Mouse (Mus musculus): ENCODE results near the gene Afm.

The Afm gene

GRCm38 (mm10) chr5:90556052-90556451 lies 37.3 kb downstream of the Afm start:
- no peak for DNase-seq (ENCODE audit: low spot score)

DNA sequence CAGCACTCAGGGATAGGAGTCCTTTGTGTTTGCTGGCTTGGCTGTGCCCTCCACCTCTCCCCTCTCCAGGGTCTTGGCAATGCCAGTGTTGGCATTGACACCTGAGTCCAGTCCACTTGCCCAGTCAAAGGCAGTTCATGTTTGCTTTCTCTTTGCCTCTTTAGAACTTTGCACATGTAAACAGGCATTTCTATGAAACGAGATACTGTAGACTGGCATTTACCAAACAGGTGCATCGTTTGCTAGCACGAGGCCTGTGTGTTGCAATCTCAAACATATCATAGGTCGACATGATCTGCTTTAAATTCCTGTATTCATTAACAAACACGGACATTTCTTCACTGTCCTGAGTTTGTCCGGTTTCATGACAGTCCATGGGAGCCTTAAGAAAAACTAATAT lies 42.0 kb downstream of the Afm start, which contains the start of gene 5830473C10Rik:
TSS of gene 5830473C10Rik (plus strand) at position 365 of the 400 bp plus-strand sequence.
- DNase-seq (ENCODE audit: low spot score), result no peak

GRCm38 (mm10) chr5:90561721-90562275 lies 43.1 kb downstream of the Afm start:
- no peak for DNase-seq (ENCODE audit: low spot score)

GRCm38 (mm10) chr5:90562880-90563279 lies 44.1 kb downstream of the Afm start:
- DNase-seq (ENCODE audit: low spot score), result no peak

- no peak for DNase-seq (ENCODE audit: low spot score)
Observed at GRCm38 (mm10) chr5:90564161-90564560, 45.4 kb downstream of the Afm start.

- no peak for DNase-seq (ENCODE audit: low spot score)
Observed at GRCm38 (mm10) chr5:90565205-90565604, 46.5 kb downstream of the Afm start.

DNA sequence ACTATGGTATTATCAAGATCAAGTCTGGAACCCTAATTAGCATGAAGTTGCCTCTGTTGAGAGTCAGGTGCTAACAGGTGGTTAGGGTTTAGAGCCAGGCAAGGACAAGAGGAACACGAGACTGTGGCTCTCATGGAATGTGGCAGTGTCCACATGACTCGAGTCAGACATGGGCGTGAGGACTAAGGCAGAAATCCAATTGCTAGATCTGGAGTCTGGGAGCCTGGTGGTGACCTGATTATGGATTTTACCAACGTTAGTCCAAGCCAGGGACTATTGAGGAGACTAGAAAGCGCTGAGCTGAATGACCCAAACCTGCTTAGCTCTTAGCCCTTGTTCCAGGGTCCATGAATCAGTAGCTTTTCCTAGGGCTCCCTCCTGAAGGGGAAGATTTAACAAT lies 49.1 kb downstream of the Afm start:
- DNase-seq (ENCODE audit: low spot score), result no peak

DNA sequence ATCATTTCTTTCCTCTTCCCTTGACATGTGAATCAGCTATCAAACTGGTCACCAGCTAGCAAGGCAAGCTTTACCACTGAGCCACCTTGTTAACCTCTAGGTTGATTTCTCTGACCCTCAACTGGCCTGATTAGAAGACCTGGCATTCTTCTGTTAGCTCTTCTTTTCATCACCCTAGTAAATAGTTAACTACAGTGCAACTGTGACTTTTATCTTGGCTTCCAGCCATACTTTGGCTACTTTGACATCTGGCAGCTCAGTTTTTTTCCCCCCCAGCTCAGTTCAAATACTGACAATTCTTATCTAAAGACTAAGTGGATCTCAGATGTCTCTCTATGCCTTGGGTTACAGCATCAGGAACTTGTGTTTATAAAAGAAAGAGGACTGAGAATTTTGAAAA lies 49.6 kb downstream of the Afm start:
- DNase-seq (ENCODE audit: low spot score), result no peak

DNA sequence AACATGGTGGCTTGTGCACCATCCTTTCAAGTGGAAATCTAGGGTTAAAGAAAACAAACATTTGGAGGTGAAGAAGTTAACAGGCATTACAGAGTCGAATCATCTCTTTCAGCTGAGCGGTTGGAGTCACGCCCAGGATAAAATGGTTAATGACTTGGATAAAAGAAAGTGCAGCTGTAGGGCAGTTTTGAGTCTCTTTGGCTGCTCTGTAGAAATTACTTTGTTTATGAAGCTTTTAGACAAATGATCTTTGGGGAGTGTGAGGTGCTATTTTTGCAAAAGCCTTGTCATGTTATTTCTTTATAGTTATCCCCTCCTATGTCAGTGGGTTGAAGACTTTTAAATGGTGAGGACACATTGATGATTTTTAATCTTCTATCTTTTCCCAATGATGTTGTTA lies 52.5 kb downstream of the Afm start:
- DNase-seq (ENCODE audit: low spot score), result no peak

- DNase-seq (ENCODE audit: low spot score), result no peak
Observed at GRCm38 (mm10) chr5:90577751-90578150, 59.0 kb downstream of the Afm start.

DNA sequence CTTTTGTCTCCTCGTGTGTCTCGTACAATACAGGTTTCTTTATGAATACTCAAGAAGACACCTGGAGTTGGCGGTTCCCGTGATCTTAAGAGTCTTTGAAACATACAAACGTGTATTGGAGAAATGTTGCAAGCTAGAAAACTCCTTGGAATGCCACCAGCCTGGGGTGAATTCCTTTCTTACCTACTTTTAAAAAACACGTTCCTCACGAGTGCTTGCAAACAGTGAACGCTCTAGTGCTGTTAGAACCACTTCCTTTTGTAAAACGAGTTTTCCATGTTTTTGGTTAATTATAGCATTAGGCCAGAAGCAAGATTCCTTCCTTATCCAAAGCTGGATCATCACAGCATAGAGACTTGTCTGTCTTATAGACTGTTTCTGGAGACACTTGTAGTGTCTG lies 60.8 kb downstream of the Afm start:
- no peak for DNase-seq (ENCODE audit: low spot score)

DNA sequence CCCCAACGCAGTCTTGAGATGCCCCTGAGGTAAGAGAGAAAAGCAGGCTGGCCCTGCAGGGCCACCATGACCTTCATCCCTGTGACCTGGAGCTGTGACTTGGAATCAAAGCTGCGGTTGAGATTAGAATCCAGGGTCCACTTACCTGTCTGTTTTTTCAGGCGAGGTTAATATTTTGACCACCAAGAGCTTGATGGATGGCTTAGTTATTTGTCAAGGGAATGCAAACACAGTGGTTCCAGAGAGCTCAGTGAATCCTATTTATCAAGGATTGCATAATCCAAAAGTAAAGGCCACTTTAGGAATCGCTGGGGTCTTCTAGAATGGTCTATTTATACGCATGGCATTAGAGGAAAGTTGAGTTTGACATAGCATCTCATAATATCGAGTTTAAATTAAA lies 63.4 kb downstream of the Afm start:
- DNase-seq (ENCODE audit: low spot score), result no peak

- DNase-seq (ENCODE audit: low spot score), result no peak
Observed at GRCm38 (mm10) chr5:90584799-90585198, 66.1 kb downstream of the Afm start.

DNA sequence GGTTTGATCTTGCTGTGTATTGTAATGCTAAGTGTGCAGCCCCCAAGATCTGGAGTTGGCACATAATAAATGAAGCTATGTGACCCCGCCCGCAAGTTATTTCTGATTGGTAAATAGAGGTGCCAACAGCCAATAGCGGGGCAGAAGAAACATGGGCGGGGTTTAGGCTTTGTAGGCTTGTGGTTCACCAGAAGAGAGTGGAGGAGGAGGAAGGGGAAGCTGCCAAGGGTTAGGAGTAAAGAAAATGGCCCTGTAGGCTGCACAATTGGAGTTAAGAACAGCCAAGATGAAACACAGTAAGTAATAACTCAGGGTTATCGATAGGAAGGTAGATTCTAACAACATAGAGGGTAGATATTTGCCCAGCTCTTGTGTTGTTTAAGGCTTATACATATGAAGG lies 67.8 kb downstream of the Afm start:
- no peak for DNase-seq (ENCODE audit: low spot score)

DNA sequence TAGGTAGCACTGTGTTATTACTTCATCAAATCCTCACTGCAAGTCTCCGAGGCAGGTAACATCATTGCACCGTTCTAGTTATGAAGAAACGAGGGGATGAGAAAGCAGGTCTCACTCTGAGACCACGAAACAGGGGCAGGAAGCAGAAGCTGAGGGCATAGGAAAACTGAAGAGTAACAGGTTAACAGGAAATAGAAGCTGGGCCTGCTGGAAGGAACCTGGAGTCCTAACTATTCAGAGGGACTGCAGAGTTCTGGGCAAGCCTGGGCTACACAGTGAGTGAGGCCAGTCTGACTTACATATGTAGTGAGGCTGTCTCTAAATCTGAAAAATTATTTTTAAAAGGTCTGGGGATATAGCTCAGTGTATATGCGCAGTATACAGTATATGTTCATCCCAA lies 69.4 kb downstream of the Afm start:
- DNase-seq (ENCODE audit: low spot score), result no peak

DNA sequence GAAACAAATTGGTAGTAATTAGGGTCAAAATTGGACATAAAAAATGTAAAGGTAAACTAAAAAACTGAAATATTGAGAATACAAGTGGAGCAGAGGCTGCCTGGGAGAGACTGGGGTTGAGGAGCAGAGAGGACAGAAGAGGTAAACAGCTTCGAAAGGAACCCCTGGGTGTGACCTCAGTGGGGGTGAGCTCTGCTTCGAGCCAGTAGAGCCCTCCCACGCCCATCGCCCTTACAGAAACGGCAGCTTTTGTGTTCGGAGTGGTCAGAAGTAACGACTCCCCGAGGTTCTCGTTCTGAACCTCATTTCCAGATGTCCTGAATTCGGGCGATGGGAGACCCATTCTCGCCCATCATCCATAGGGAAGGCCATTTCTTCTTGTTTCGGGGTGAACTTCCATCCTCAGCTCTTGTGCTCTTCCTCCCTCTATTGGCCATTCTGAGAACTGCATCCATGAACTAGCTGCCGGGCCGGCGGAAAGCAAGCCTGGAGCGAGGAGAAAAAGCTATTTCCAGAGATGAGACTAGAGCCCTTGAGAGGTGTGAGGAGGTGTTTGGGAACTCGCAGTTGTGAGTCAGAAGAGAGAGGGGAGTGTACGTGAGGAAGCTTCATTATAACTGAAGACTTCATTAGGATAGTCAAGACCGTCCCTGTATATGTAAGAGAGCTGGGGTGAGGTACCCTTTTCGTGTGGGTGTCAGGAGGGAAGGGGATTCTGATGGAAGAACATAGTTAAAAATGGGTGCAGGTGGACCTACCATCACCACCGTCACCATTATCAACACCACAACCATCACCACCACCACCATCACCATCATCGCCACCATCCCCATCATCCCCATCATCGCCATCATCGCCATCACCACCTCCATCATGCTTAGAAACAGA lies 70.2 kb downstream of the Afm start:
- peak; percentile 79 for DNase-seq (ENCODE audit: low spot score)

GRCm38 (mm10) chr5:90590676-90591075 lies 71.9 kb downstream of the Afm start:
- no peak for DNase-seq (ENCODE audit: low spot score)

GRCm38 (mm10) chr5:90591936-90592335 lies 73.2 kb downstream of the Afm start:
- DNase-seq (ENCODE audit: low spot score), result no peak

GRCm38 (mm10) chr5:90594945-90595344 lies 76.2 kb downstream of the Afm start:
- no peak for DNase-seq (ENCODE audit: low spot score)

- DNase-seq (ENCODE audit: low spot score), result no peak
Observed at GRCm38 (mm10) chr5:90596155-90596554, 77.4 kb downstream of the Afm start.

DNA sequence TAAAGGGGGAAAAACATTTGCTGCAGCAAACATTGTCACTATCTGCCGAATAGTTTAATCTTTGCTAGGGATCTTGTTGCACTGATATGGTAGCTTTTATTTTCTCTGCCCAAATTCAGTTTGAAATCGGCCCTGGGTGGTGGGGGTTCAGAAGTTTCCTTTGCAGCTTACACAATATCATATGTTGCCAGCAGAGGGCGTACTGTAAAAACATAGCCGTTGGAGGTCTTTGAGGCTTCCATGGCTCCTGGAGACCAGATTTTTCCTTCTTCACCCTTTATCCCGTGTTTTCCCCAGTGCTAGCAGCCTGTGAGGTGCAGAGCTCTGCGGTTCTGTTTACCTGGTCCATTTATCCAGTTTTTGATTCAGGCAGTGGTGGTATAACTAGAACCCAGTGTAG lies 82.7 kb downstream of the Afm start:
- DNase-seq (ENCODE audit: low spot score), result peak; percentile 27

Measured in layer of hippocampus, adult 9-10 months (tissue).